Mouse (Mus musculus) left cerebral cortex, adult 2 months (tissue): ENCODE results near the gene Arid4a. TPM values are rescaled to one million over a fixed set of nuclear protein-coding genes. Genes with fewer than 3 reads are reported as not detected.

ENCODE experiments used
- DNase-seq, 2 experiments: peaks; one replicate each; pipeline ENCODE4 v3.0.0; 2021 to 2022; ENCODE audit warnings: low spot score in 2 of 2, mixed read lengths in 1 of 2; ENCODE audit errors: extremely low spot score in 1 of 2
- H3K27ac ChIP-seq: fragments of 200-600 bp; 2 replicates; pipeline ENCODE4 v1.8.1; 2022
- H3K4me3 ChIP-seq: fragments of 200-600 bp; 2 replicates; pipeline ENCODE4 v1.8.1; 2022
- CTCF ChIP-seq: fragments of 200-600 bp; IDR thresholded peaks from 2 replicates; pipeline ENCODE4 v1.8.1; 2022; ENCODE audit warnings: antibody characterized with exemption, mild to moderate bottlenecking, moderate library complexity
- intact Hi-C: fragments of 180-260 bp; cut with DNase I; formaldehyde crosslinking; loops from one replicate; pipeline ENCODE4 v1.15.1; 2025
- long read RNA-seq, 2 experiments: library from polyadenylated mRNA; stranded (forward); transcript quantifications; one replicate each; pipeline ENCODE4 v2.0.0; 2021; ENCODE audit warnings: borderline mapping rate in 2 of 2
- total RNA-seq, 2 experiments: library from RNA; stranded (reverse); gene quantifications; 2 replicates each; pipeline ENCODE4 v1.2.3; 2021

Arid4a gene
- 10 to 100 TPM; 35.2 to 36.4 TPM for total RNA-seq
- long read RNA-seq, experiment 1, full-length matches to known transcripts = 5 of 49 reads
- long read RNA-seq, experiment 1, partial matches to known transcripts = 3 of 49 reads
- long read RNA-seq, experiment 1, other reads (novel, unspliced or antisense) = 41 of 49 reads
- long read RNA-seq, experiment 2, full-length matches to known transcripts = 5 of 39 reads
- long read RNA-seq, experiment 2, partial matches to known transcripts = 4 of 39 reads
- long read RNA-seq, experiment 2, other reads (novel, unspliced or antisense) = 30 of 39 reads

- Histone ChIP-seq H3K27ac (peak within 1 kb of the TSS; percentile 94), H3K4me3 (peak within 1 kb of the TSS; percentile 94)
- intact Hi-C loops = loop anchor here (2.0 kb wide), 2 partner anchors 31 to 41 kb away; partner anchors contain the start of gene Psma3
- no peak for TF ChIP-seq CTCF
- DNase-seq = peak; percentile 95 to 97
These were observed at the start of gene Arid4a for GRCm38 (mm10) chr12:71015363-71016210. Gene Arid4a (plus strand): TSS chr12:71015990.

DNA sequence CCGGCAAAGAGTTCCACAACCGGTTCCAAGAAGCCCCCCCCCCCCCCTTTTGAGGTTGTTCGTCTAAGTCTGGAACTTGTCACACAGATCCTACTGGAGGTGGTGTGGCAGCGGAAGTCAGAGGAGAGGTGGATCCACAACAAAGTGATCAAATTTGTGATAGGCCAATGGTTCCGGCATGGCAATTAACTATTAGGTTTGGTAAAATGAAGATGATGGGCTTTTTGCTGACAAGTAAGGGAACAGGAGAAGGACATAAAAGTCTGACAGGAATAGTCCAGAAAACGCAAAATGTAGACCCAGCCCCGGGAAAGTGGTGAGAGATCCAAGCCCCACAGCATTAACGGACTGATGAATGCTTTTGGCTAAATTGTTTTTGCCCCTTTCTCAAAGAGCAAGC lies 48.2 kb upstream of the Arid4a start:
- intact Hi-C loops = no loop called here
- peak overlapping the region; percentile 98 for H3K27ac ChIP-seq
- TF ChIP-seq CTCF = no peak
- H3K4me3 ChIP-seq = peak overlapping the region; percentile 81
- DNase-seq = no peak

- Histone ChIP-seq H3K27ac (peak overlapping the region; percentile 98), H3K4me3 (peak overlapping the region; percentile 81)
- peak; percentile 74 to 77 for DNase-seq
- TF ChIP-seq CTCF = peak; percentile 76
- intact Hi-C loops = loop anchor here (2.0 kb wide), 1 partner anchor 83 kb away; no protein-coding TSS in a partner anchor
These were observed 47.5 kb upstream of the Arid4a start for GRCm38 (mm10) chr12:70968141-70968790.

DNA sequence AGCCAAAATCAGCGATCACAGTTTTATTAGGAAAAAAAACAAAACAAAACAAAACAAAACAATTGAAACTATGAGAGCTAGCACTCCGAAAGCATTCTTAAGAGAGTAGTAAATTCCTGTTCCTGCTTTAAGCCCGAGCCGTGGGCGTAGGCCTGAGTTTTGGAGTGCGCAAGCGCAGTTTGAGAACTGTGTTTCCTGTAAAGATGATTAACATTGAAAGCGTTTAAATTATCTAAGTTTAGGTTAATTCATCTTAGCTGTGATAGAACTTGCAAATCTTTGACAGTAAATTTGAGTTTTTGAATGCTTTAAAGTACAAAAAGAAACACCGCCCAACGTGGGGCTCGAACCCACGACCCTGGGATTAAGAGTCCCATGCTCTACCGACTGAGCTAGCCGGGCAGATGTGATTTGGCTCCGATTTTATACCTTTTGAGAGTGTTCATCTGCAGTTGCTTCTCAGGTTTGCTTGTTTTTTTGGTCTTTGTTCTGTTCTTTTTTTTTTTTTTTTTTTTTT lies 46.9 kb upstream of the Arid4a start:
- DNase-seq = peak; percentile 86 to 89
- TF ChIP-seq CTCF = no peak
- intact Hi-C loops = loop anchor here (2.0 kb wide), 1 partner anchor 82 kb away; no protein-coding TSS in a partner anchor
- Histone ChIP-seq H3K4me3 (peak overlapping the region; percentile 81), H3K27ac (peak overlapping the region; percentile 98)

DNA sequence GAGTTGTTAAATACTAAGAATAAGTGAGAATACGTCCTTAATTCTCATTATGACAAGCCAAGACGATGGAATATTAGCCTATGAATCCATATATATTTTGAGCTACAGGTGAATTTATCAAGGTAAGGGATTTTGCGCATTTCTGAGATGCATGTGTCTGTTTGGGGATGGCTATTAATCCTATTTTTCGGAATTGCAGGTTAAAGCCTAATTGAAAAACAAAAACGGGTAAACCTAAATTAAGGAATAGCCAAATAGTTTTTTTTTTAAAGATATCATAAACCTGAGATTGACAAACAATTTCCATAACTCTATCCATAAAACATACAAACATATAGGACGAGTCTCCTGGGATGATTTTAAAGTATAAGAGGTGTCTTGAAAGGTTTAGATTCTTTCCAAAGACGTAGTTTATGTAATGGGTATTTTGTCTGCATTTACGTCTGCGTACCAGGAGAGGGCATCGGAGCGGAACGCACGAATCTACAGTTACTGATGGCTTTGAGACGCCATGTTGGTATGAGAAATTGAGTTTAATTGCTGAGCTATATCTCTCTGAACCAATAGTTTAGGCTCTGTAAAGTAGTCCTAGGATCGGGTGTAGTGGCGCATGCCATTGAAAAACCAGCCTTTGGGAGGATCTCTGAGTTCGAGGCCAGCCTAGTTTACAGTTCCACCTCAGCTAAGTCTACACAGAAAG lies 46.2 kb upstream of the Arid4a start:
- intact Hi-C loops = loop anchor here (2.0 kb wide), 1 partner anchor 81 kb away; no protein-coding TSS in a partner anchor
- TF ChIP-seq CTCF = peak; percentile 72
- Histone ChIP-seq H3K4me3 (peak overlapping the region; percentile 81), H3K27ac (peak overlapping the region; percentile 80)
- DNase-seq = peak; percentile 38 to 61

DNA sequence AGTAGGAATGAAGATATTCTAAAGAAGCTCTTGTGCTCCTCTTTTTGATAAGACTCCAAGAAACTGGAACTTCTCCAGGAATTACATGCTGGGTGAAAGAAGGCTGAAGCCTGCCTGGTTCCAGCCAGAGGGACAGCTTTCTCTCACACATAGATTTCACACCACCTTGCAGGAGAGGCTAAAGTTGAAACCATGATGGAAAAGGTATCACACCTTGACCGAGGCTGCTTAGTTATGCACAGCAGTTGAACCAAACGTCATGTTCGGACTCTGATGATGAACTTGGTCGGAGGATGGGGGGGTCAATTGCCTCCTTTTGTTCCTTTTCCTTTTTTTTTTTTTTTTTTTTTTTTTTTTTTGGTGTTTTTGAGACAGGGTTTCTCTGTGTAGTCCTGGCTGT lies 42.0 kb upstream of the Arid4a start:
- intact Hi-C loops = loop anchor here (2.0 kb wide), 1 partner anchor 41 kb away; the partner anchor contains the start of gene Arid4a
- no peak for DNase-seq
- no peak for TF ChIP-seq CTCF
- Histone ChIP-seq H3K4me3 (no peak overlapping the region), H3K27ac (no peak overlapping the region)

GRCm38 (mm10) chr12:70974441-70975266 lies 41.1 kb upstream of the Arid4a start, which contains the start of gene Psma3:
Gene Psma3 (plus strand): TSS chr12:70974621.
- peak within 1 kb of the TSS; percentile 94 for H3K27ac ChIP-seq
- peak; percentile 86 to 91 for DNase-seq
- peak within 1 kb of the TSS; percentile 73 for H3K4me3 ChIP-seq
- intact Hi-C loops = loop anchor here (2.0 kb wide), 1 partner anchor 40 kb away; the partner anchor contains the start of gene Arid4a
- TF ChIP-seq CTCF = no peak; the same call in none of the 2 replicates

GRCm38 (mm10) chr12:70975406-70975805 lies 40.4 kb upstream of the Arid4a start:
- no peak for TF ChIP-seq CTCF
- Histone ChIP-seq H3K4me3 (peak overlapping the region; percentile 73), H3K27ac (peak overlapping the region; percentile 94)
- DNase-seq = no peak
- intact Hi-C loops = loop anchor here (2.0 kb wide), 1 partner anchor 39 kb away; the partner anchor contains the start of gene Arid4a

DNA sequence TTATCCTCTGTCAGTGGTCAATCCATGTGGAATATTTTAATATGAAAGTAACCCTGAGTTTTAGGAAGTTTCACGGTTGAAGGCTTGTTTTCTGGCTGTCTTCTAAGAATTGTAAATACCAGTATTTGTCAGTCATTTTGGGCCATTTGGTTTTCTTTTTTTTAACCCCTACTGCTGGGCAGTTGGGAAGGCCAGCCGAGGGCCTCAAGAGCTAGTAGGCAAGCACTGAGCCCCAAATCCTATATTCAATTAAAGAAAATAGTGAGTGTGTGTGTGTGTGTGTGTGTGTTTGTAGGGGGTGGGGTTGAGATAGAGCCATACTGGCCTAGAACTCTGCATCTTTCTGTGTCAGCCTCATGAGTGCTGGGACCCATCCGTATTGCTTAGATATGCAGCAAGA lies 39.9 kb upstream of the Arid4a start:
- peak overlapping the region; percentile 73 for H3K4me3 ChIP-seq
- H3K27ac ChIP-seq = no peak overlapping the region
- intact Hi-C loops = loop anchor here (2.0 kb wide), 1 partner anchor 39 kb away; the partner anchor contains the start of gene Arid4a
- DNase-seq = no peak
- no peak for TF ChIP-seq CTCF

GRCm38 (mm10) chr12:70978345-70978744 lies 37.4 kb upstream of the Arid4a start:
- Histone ChIP-seq H3K4me3 (no peak overlapping the region), H3K27ac (no peak overlapping the region)
- intact Hi-C loops = no loop called here
- TF ChIP-seq CTCF = no peak
- DNase-seq = no peak
